Mouse (Mus musculus) adipose tissue, adult 10 weeks (tissue): ENCODE results near the gene Gm8180. TPM values are rescaled to one million over a fixed set of nuclear protein-coding genes. Genes with fewer than 3 reads are reported as not detected.

Experiments used
- polyA plus RNA-seq: library from polyadenylated mRNA; stranded (reverse); fragments of 350-450 nt; fragmentation: Illumina TruSeq; extraction: RNeasy Lipid Tissue Mini Kit (QIAGEN cat#74804); gene quantifications from one replicate; pipeline ENCODE4 v1.2.3, GENCODE M21; 2014; ENCODE audit warnings: low read depth, low replicate concordance

The Gm8180 gene
- polyA plus RNA-seq = not detected

GRCm38 (mm10) chr14:43784645-43785044 is at the start of gene Gm8180:
Gene Gm8180 (minus strand): TSS chr14:43784745.

GRCm38 (mm10) chr14:43747566-43747965 is 37.0 kb downstream of the Gm8180 start, which contains the start of gene Gm6526:
Gene Gm6526 (plus strand): TSS chr14:43747866.

Other genes starting within 250 kb of the Gm8180 start
- gene Gm5799, start 241.2 kb downstream of the Gm8180 start, polyA plus RNA-seq = 0.77 TPM
- gene Gm17654, start 205.6 kb downstream of the Gm8180 start, polyA plus RNA-seq = not detected
- gene Gm10375, start 176.7 kb downstream of the Gm8180 start, polyA plus RNA-seq = 0.84 TPM
- gene Gm8165, start 107.5 kb downstream of the Gm8180 start, polyA plus RNA-seq = not detected
- gene Gm7324, start 86.9 kb downstream of the Gm8180 start, polyA plus RNA-seq = 1.3 TPM
- not detected for gene Gm16506, start 57.3 kb downstream of the Gm8180 start, polyA plus RNA-seq
- gene Gm6526, start 36.9 kb downstream of the Gm8180 start, polyA plus RNA-seq = not detected
- 0.79 TPM for gene Ear1, start 90.8 kb upstream of the Gm8180 start, polyA plus RNA-seq
- gene Ear10, start 138.8 kb upstream of the Gm8180 start, polyA plus RNA-seq = not detected
- 2.6 TPM for gene Gm8113, start 140.6 kb upstream of the Gm8180 start, polyA plus RNA-seq
- gene Ang5, start 172.3 kb upstream of the Gm8180 start, polyA plus RNA-seq = not detected
- gene Ang6, start 217.5 kb upstream of the Gm8180 start, polyA plus RNA-seq = not detected